Mouse (Mus musculus): ENCODE measurements around the gene Srr.

Gene Srr

GRCm38 (mm10) chr11:74863471-74863870 lies 62.3 kb downstream of the Srr start:
- no peak for DNase-seq (ENCODE audit: low spot score)

- DNase-seq (ENCODE audit: low spot score): no peak
Observed at GRCm38 (mm10) chr11:74862129-74862528, 63.6 kb downstream of the Srr start.

- no peak for DNase-seq (ENCODE audit: low spot score)
Observed at GRCm38 (mm10) chr11:74857756-74858155, 68.0 kb downstream of the Srr start.
